Mouse (Mus musculus): Measurements from ENCODE around the gene Cyp2d11. TPM values are rescaled to one million over a fixed set of nuclear protein-coding genes. Genes with fewer than 3 reads are reported as not detected.
"Not testable (repeated sequence)": the region's sequence is repeated elsewhere in the genome, so short reads cannot be mapped to it uniquely, and the experiment has no call there.

Cyp2d11 gene
- under 1 TPM in 1 of 2 experiments, not detected in 1; 0.41 TPM for total RNA-seq (2021)
- long read RNA-seq, result 0 reads

DNA sequence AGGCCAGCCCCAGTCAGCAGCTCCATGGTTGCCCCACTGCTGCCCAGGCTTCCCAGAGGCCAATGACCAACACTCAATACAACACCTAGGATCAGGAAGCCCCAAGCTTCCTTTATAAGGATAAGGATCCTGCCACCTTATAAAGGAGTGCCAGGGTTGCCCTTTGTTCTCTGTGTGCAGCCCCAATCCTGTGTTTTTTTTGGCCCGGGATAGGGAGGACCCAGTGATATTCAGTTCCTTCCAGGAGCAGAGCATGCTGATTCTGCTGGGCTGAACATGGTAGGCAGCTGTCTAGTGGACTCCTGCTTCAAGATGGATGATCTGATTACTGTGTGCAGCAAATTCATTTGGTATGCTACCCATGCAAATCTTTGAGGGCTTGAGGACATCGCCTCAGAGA is at the start of gene Cyp2d11:
Gene Cyp2d11 (minus strand): TSS at position 101 of the 400 bp plus-strand sequence.
- not testable (repeated sequence) for DNase-seq (ENCODE audit: low spot score in 2 of 2)

DNA sequence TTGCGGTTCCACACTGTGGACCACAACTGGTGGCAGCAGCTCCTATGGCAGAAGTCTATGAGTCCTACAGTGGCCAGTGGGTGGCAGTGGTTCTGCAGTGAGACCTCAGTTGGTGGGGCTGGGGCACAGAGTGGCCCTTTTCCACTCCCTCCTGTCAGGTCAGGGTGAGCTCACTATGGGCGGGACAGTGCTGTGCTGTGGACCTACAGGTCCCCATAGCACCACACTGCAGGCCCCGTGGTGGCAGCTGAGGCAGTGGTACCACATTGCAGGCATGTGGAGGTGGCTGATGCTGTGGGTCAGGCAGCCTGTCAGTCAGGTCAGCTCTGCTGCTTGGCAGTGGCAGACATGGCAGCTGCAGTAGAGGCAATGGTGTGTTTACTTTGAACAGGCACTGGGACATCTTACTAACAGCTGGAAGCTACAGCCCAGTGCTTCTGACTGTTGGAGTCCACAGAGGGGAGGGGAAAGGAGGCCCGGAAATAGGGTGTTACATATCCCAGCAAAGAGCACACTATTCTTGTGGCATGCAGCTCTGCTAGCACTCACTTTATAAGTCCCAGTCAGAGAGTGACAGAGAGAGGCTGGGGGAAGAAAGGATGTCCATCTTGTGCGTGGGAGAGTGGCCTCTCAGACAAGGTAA is 44.3 kb upstream of the Cyp2d11 start:
- no peak for DNase-seq (ENCODE audit: low spot score in 2 of 2)

DNA sequence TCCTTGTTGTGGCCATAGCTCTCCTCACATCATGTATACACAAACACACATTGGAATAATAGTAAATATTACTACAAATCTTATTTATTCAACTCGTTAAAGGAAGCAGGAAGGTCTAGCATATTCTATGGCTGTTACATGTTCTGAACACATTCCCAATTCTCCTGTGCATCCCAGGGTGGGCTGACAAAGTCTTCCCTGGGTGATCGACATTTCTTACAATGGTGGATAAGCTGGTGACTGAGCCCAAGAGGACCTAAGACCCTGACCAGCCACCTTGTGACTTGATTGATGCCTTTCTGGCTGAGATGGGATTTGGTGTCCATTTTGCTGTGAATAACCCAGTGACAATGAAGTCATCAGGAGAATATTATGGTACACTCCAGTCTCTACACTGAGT is 41.8 kb upstream of the Cyp2d11 start:
- no peak for DNase-seq (ENCODE audit: low spot score in 2 of 2)

DNA sequence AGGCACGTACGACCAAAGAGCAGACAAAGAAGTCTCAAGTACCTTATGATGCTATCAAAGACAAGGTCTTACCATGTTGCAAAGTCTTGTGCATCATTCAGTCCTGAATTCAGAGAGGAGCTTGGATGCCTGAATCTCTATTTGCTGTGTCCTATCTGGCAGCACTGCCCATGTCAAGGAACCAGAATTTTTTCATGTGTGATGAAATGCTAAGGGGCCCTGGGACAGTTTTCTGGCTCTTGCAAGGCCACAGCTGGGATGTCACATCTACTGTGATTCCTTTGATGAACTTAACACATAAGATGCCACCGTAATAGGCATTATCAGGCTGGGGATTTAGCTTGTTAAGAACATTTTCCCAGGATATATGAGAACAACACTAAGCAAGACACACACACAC is 41.2 kb upstream of the Cyp2d11 start:
- DNase-seq (ENCODE audit: low spot score in 2 of 2), result no peak

DNA sequence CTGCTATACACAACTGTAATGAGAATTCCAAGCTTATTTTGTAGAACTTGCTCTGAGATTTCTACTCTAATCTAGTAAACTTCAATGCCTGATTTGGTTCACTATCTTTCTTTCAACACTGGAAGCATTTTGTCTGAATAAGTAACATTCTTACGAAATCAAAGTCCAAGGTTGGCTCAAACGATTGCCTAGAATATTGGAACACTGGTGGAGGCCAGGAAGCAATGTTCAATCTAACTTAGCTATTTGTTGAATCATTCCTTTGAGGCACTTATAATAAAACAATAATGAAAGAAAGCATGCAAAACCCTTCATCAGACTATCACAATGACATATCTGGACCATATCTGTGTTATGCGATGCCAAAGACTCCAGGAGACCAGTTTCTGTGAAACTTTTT is 40.7 kb upstream of the Cyp2d11 start:
- no peak for DNase-seq (ENCODE audit: low spot score in 2 of 2)

- DNase-seq (ENCODE audit: low spot score in 2 of 2), result no peak
Measured at GRCm38 (mm10) chr15:82433621-82434020, 39.8 kb upstream of the Cyp2d11 start.

DNA sequence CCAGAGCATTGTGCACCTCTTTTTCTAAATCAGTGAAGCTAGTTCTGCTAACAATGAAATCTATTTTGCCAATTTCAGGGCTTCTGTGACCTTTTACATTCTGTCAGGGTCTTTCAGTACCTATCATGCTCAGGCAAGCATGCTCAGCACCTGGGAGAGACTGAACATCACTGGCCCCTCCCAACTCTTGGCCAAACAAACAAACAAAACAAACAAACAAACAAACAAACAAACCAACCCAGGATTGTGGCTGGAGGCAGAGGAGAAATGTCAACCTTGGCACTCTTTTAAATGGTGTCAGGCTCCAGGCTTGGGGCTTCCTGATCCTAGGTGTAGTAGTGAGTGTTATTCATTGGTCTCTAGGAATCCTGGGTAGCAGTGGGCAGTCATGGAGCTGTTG is 39.3 kb upstream of the Cyp2d11 start, which contains the start of gene Cyp2d9:
Gene Cyp2d9 (plus strand): TSS at position 301 of the 400 bp plus-strand sequence.
- no peak for DNase-seq (ENCODE audit: low spot score in 2 of 2)

- no peak for DNase-seq (ENCODE audit: low spot score in 2 of 2)
Measured at GRCm38 (mm10) chr15:82423471-82423870, 29.6 kb upstream of the Cyp2d11 start.

- DNase-seq (ENCODE audit: low spot score in 2 of 2), result no peak
Measured at GRCm38 (mm10) chr15:82422935-82423334, 29.1 kb upstream of the Cyp2d11 start.

GRCm38 (mm10) chr15:82418616-82419015 is 24.8 kb upstream of the Cyp2d11 start:
- DNase-seq (ENCODE audit: low spot score in 2 of 2), result no peak

DNA sequence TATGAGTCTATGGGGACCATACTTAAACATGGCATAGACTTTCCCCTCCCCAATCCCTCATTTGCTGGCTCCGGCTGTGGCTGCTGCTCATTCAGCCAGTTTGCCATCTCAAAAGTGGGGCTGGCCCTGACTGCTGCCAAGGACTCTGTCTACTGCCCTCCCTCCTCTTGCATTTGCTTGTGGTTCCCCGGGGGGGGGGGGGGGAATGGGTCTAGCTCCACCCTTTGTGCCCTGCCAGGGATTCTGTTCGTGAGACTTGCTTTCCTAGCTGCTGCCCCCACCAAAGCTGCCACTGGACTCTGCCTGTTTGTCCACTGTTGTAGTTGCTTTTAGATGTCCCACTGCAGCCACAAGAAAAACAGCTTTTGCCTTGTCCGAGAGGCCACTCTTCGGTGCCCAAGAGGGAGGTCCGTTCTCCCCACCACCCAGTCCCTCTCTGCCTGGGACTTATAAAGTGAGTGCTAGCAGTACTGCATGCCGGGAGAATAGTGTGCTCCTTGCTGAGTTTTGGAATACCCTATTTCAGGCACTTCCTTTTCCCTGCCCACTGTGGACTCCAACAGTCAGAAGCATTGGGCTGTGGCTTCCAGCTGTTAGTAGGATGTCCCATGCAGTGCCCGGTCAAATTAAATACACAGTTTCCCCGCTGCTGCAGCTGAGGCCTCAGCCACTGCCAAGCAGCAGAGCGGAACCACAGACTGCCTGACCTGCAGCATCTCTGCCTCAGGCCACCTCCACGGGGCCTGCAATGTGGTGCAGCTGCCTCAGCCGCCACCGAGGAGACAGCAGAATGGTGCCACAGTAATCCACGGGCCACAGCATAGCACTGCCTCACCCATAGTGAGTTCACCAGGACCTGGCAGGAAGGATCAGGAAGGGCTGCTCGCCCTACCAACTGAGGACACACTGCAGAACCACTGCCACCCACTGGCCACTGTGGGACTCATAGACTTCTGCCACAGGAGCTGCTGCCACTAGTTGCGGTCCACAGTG is 23.3 kb upstream of the Cyp2d11 start:
- peak; percentile 75 to 92 for DNase-seq (ENCODE audit: low spot score in 2 of 2)

- no peak for DNase-seq (ENCODE audit: low spot score in 2 of 2)
Measured at GRCm38 (mm10) chr15:82407536-82407935, 13.7 kb upstream of the Cyp2d11 start.

- no peak for DNase-seq (ENCODE audit: low spot score in 2 of 2)
Measured at GRCm38 (mm10) chr15:82406981-82407380, 13.2 kb upstream of the Cyp2d11 start, which contains the start of gene Cyp2d10. TSS of gene Cyp2d10 (minus strand) at chr15:82407195.

- no peak for DNase-seq (ENCODE audit: low spot score in 2 of 2)
Measured at GRCm38 (mm10) chr15:82404163-82404562, 10.3 kb upstream of the Cyp2d11 start.

DNA sequence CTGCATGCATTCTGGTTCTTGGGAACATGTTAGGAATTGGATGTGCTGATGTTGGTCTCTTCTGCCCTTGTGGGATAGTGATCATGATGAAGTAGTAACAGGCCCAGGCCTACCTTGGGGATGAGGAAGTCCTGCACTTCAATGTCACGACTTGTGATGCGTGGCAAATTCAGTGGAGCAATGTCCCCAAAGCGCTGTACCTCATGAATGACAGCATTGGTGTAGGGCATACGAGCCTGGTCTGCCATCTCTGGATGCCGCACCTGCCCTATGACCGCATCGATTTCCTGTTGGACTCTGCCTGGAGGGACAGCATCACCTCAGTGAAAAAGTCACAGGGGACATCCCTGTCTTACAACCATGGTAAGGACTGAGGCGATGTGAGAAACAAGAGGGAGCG is 9.8 kb upstream of the Cyp2d11 start:
- no peak for DNase-seq (ENCODE audit: low spot score in 2 of 2)

DNA sequence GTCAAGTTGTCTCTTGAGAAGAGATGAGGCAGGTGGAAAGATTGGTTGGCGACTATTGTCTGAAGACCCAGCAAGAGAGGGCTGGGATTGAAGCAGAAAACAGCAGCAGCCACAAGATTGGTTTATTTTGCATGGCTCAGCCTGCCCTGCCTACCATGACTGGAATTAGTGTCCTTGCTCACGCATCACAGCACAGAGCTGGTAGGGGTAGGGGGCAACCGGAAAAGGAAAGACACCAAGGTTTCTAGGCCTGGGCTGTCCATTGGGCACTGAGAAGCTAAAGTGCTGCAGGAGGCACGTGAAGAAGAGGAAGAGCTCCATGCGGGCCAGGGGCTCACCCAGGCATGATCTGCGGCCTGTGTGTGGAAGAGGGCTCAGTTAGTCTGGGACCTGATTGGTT is 8.9 kb upstream of the Cyp2d11 start:
- no peak for DNase-seq (ENCODE audit: low spot score in 2 of 2)

GRCm38 (mm10) chr15:82402106-82402505 is 8.3 kb upstream of the Cyp2d11 start:
- no peak for DNase-seq (ENCODE audit: low spot score in 2 of 2)

GRCm38 (mm10) chr15:82401516-82401915 is 7.7 kb upstream of the Cyp2d11 start:
- no peak for DNase-seq (ENCODE audit: low spot score in 2 of 2)

GRCm38 (mm10) chr15:82395955-82396354 is 2.1 kb upstream of the Cyp2d11 start:
- not testable (repeated sequence) for DNase-seq (ENCODE audit: low spot score in 2 of 2)

GRCm38 (mm10) chr15:82389916-82390315 is 3.9 kb downstream of the Cyp2d11 start:
- not testable (repeated sequence) for DNase-seq (ENCODE audit: low spot score in 2 of 2)

- DNase-seq (ENCODE audit: low spot score in 2 of 2), result no peak
Measured at GRCm38 (mm10) chr15:82385729-82386128, 8.1 kb downstream of the Cyp2d11 start.

- DNase-seq (ENCODE audit: low spot score in 2 of 2), result no peak
Measured at GRCm38 (mm10) chr15:82382441-82382840, 11.4 kb downstream of the Cyp2d11 start.
